Mouse (Mus musculus): ENCODE results near the gene Fkrp. TPM values are rescaled to one million over a fixed set of nuclear protein-coding genes. Genes with fewer than 3 reads are reported as not detected.

The Fkrp gene
- polyA plus RNA-seq, 1 experiment from 2014 or later: 21.0 TPM

GRCm38 (mm10) chr7:16825785-16826184, 9.3 kb upstream of the Fkrp start:
- peaks cover 4% of the 10 kb centered on the region for H3K4me1 ChIP-seq (ENCODE audit: control insufficient read depth, insufficient read depth, low read length)
- H3K36me3 ChIP-seq (replicated peaks; ENCODE audit: control insufficient read depth, insufficient read depth, low read depth, low read length): peaks cover 20% of the 10 kb centered on the region
- no peak overlapping the region for H3K4me3 ChIP-seq (ENCODE audit: low read depth, low read length)
- no peak overlapping the region for H3K4me2 ChIP-seq (ENCODE audit: low read depth, low read length)
- no peak overlapping the region for H3K27ac ChIP-seq (replicated peaks; ENCODE audit: low read depth, low read length)
- no peaks in the 10 kb centered on the region for H3K9me3 ChIP-seq (replicated peaks; ENCODE audit: control insufficient read depth, low read length)
- no peak overlapping the region for H3K9ac ChIP-seq (replicated peaks; ENCODE audit: low read length)
- ATAC-seq (replicated peaks; ENCODE audit: insufficient number of reproducible peaks, low FRiP score, low TSS enrichment, low read depth): no peak
- no peaks in the 10 kb centered on the region for H3K27me3 ChIP-seq (ENCODE audit: control insufficient read depth, insufficient read depth, low read length)
- 82% methylated on average over 10 of the region's 10 CpGs for WGBS
- no peak for DNase-seq (ENCODE audit: low spot score)

- no peaks in the 10 kb centered on the region for H3K9me3 ChIP-seq (replicated peaks; ENCODE audit: control insufficient read depth, low read length)
- H3K4me3 ChIP-seq (ENCODE audit: low read depth, low read length): no peak overlapping the region
- no peak overlapping the region for H3K4me2 ChIP-seq (ENCODE audit: low read depth, low read length)
- DNase-seq (ENCODE audit: low spot score) (no peak), ATAC-seq (replicated peaks; ENCODE audit: insufficient number of reproducible peaks, low FRiP score, low TSS enrichment, low read depth) (no peak)
- whole genome bisulfite sequencing: 77% methylated on average over 5 of the region's 5 CpGs
- H3K9ac ChIP-seq (replicated peaks; ENCODE audit: low read length): no peak overlapping the region
- no peak overlapping the region for H3K27ac ChIP-seq (replicated peaks; ENCODE audit: low read depth, low read length)
- H3K36me3 ChIP-seq (replicated peaks; ENCODE audit: control insufficient read depth, insufficient read depth, low read depth, low read length): peaks cover 11% of the 10 kb centered on the region; the same call in 1 of the 2 replicates
- peaks cover 4% of the 10 kb centered on the region for H3K4me1 ChIP-seq (ENCODE audit: control insufficient read depth, insufficient read depth, low read length)
- H3K27me3 ChIP-seq (ENCODE audit: control insufficient read depth, insufficient read depth, low read length): no peaks in the 10 kb centered on the region
Observed at GRCm38 (mm10) chr7:16823734-16824133, 7.2 kb upstream of the Fkrp start.

GRCm38 (mm10) chr7:16821669-16822101, 5.2 kb upstream of the Fkrp start:
- Histone ChIP-seq H3K27ac (replicated peaks; ENCODE audit: low read depth, low read length) (no peak overlapping the region), H3K36me3 (replicated peaks; ENCODE audit: control insufficient read depth, insufficient read depth, low read depth, low read length) (peaks cover 2% of the 10 kb centered on the region; the same call in 1 of the 2 replicates), H3K9me3 (replicated peaks; ENCODE audit: control insufficient read depth, low read length) (no peaks in the 10 kb centered on the region), H3K4me1 (ENCODE audit: control insufficient read depth, insufficient read depth, low read length) (peaks cover 12% of the 10 kb centered on the region), H3K4me3 (ENCODE audit: low read depth, low read length) (no peak overlapping the region), H3K27me3 (ENCODE audit: control insufficient read depth, insufficient read depth, low read length) (no peaks in the 10 kb centered on the region), H3K9ac (replicated peaks; ENCODE audit: low read length) (no peak overlapping the region; the same call in 1 of the 2 replicates), H3K4me2 (ENCODE audit: low read depth, low read length) (no peak overlapping the region)
- WGBS: 42% methylated on average over 4 of the region's 4 CpGs
- ATAC-seq (replicated peaks; ENCODE audit: insufficient number of reproducible peaks, low FRiP score, low TSS enrichment, low read depth): no peak
- DNase-seq (ENCODE audit: low spot score): no peak

GRCm38 (mm10) chr7:16821091-16821490, 4.6 kb upstream of the Fkrp start:
- WGBS: 8% methylated on average over 3 of the region's 3 CpGs
- H3K27ac ChIP-seq (replicated peaks; ENCODE audit: low read depth, low read length): no peak overlapping the region
- peaks cover 12% of the 10 kb centered on the region for H3K4me1 ChIP-seq (ENCODE audit: control insufficient read depth, insufficient read depth, low read length)
- no peak for ATAC-seq (replicated peaks; ENCODE audit: insufficient number of reproducible peaks, low FRiP score, low TSS enrichment, low read depth)
- peak overlapping the region; percentile 10; the same call in 1 of the 2 replicates for H3K4me2 ChIP-seq (ENCODE audit: low read depth, low read length)
- no peaks in the 10 kb centered on the region for H3K27me3 ChIP-seq (ENCODE audit: control insufficient read depth, insufficient read depth, low read length)
- no peak overlapping the region; the same call in 1 of the 2 replicates for H3K9ac ChIP-seq (replicated peaks; ENCODE audit: low read length)
- DNase-seq (ENCODE audit: low spot score): no peak
- no peaks in the 10 kb centered on the region for H3K9me3 ChIP-seq (replicated peaks; ENCODE audit: control insufficient read depth, low read length)
- peaks cover 2% of the 10 kb centered on the region; the same call in 1 of the 2 replicates for H3K36me3 ChIP-seq (replicated peaks; ENCODE audit: control insufficient read depth, insufficient read depth, low read depth, low read length)
- no peak overlapping the region; the same call in 1 of the 2 replicates for H3K4me3 ChIP-seq (ENCODE audit: low read depth, low read length)

- no peaks in the 10 kb centered on the region for H3K27me3 ChIP-seq (ENCODE audit: control insufficient read depth, insufficient read depth, low read length)
- no peak overlapping the region for H3K9ac ChIP-seq (replicated peaks; ENCODE audit: low read length)
- peaks cover 12% of the 10 kb centered on the region for H3K4me1 ChIP-seq (ENCODE audit: control insufficient read depth, insufficient read depth, low read length)
- no peak overlapping the region for H3K27ac ChIP-seq (replicated peaks; ENCODE audit: low read depth, low read length)
- 71% methylated on average over 5 of the region's 5 CpGs for WGBS
- DNase-seq (ENCODE audit: low spot score) (no peak), ATAC-seq (replicated peaks; ENCODE audit: insufficient number of reproducible peaks, low FRiP score, low TSS enrichment, low read depth) (no peak)
- H3K4me3 ChIP-seq (ENCODE audit: low read depth, low read length): no peak overlapping the region
- H3K9me3 ChIP-seq (replicated peaks; ENCODE audit: control insufficient read depth, low read length): no peaks in the 10 kb centered on the region
- H3K36me3 ChIP-seq (replicated peaks; ENCODE audit: control insufficient read depth, insufficient read depth, low read depth, low read length): 0 out of 2 replicates have a peak, but pooled peaks cover 2% of the 10 kb centered on the region
- no peak overlapping the region for H3K4me2 ChIP-seq (ENCODE audit: low read depth, low read length)
Observed at GRCm38 (mm10) chr7:16820271-16820763, 3.8 kb upstream of the Fkrp start.

GRCm38 (mm10) chr7:16819794-16820193, 3.3 kb upstream of the Fkrp start:
- H3K9me3 ChIP-seq (replicated peaks; ENCODE audit: control insufficient read depth, low read length): no peaks in the 10 kb centered on the region
- H3K27ac ChIP-seq (replicated peaks; ENCODE audit: low read depth, low read length): no peak overlapping the region
- WGBS: 81% methylated on average over 5 of the region's 5 CpGs
- H3K4me2 ChIP-seq (ENCODE audit: low read depth, low read length): no peak overlapping the region
- DNase-seq (ENCODE audit: low spot score) (no peak), ATAC-seq (replicated peaks; ENCODE audit: insufficient number of reproducible peaks, low FRiP score, low TSS enrichment, low read depth) (no peak)
- peaks cover 12% of the 10 kb centered on the region for H3K4me1 ChIP-seq (ENCODE audit: control insufficient read depth, insufficient read depth, low read length)
- 0 out of 2 replicates have a peak, but pooled peaks cover 2% of the 10 kb centered on the region for H3K36me3 ChIP-seq (replicated peaks; ENCODE audit: control insufficient read depth, insufficient read depth, low read depth, low read length)
- H3K9ac ChIP-seq (replicated peaks; ENCODE audit: low read length): no peak overlapping the region
- H3K27me3 ChIP-seq (ENCODE audit: control insufficient read depth, insufficient read depth, low read length): no peaks in the 10 kb centered on the region
- no peak overlapping the region for H3K4me3 ChIP-seq (ENCODE audit: low read depth, low read length)

GRCm38 (mm10) chr7:16817693-16818092, 1.2 kb upstream of the Fkrp start:
- Histone ChIP-seq H3K36me3 (replicated peaks; ENCODE audit: control insufficient read depth, insufficient read depth, low read depth, low read length) (no peaks in the 10 kb centered on the region), H3K4me3 (ENCODE audit: low read depth, low read length) (peak overlapping the region; percentile 97), H3K4me1 (ENCODE audit: control insufficient read depth, insufficient read depth, low read length) (peaks cover 12% of the 10 kb centered on the region), H3K4me2 (ENCODE audit: low read depth, low read length) (peak overlapping the region; percentile 92), H3K9ac (replicated peaks; ENCODE audit: low read length) (peak overlapping the region; percentile 99), H3K27ac (replicated peaks; ENCODE audit: low read depth, low read length) (no peak overlapping the region), H3K27me3 (ENCODE audit: control insufficient read depth, insufficient read depth, low read length) (no peaks in the 10 kb centered on the region), H3K9me3 (replicated peaks; ENCODE audit: control insufficient read depth, low read length) (no peaks in the 10 kb centered on the region)
- DNase-seq (ENCODE audit: low spot score) (no peak), ATAC-seq (replicated peaks; ENCODE audit: insufficient number of reproducible peaks, low FRiP score, low TSS enrichment, low read depth) (no peak)
- 40% methylated on average over 3 of the region's 3 CpGs for WGBS

- peak overlapping the region; percentile 99 for H3K27ac ChIP-seq (replicated peaks; ENCODE audit: low read depth, low read length)
- H3K9ac ChIP-seq (replicated peaks; ENCODE audit: low read length): peak overlapping the region; percentile 99
- peak overlapping the region; percentile 92 for H3K4me2 ChIP-seq (ENCODE audit: low read depth, low read length)
- no peaks in the 10 kb centered on the region for H3K36me3 ChIP-seq (replicated peaks; ENCODE audit: control insufficient read depth, insufficient read depth, low read depth, low read length)
- peak; percentile 94 for DNase-seq (ENCODE audit: low spot score)
- under 1% methylated on average over 51 of the region's 55 CpGs for WGBS
- H3K27me3 ChIP-seq (ENCODE audit: control insufficient read depth, insufficient read depth, low read length): peaks cover 9% of the 10 kb centered on the region; the same call in 1 of the 2 replicates
- peaks cover 14% of the 10 kb centered on the region for H3K4me1 ChIP-seq (ENCODE audit: control insufficient read depth, insufficient read depth, low read length)
- H3K9me3 ChIP-seq (replicated peaks; ENCODE audit: control insufficient read depth, low read length): no peaks in the 10 kb centered on the region
- peak overlapping the region; percentile 97 for H3K4me3 ChIP-seq (ENCODE audit: low read depth, low read length)
- peak; percentile 30 for ATAC-seq (replicated peaks; ENCODE audit: insufficient number of reproducible peaks, low FRiP score, low TSS enrichment, low read depth)
Observed at GRCm38 (mm10) chr7:16816078-16816474, 456 bp downstream of the Fkrp start.

All from embryonic facial prominence, embryonic 11.5 days (tissue).